Mouse (Mus musculus) brain, embryonic 18.5 days (tissue): ENCODE measurements around the gene Rin2.

Experiments
- DNase-seq: peaks from one replicate; pipeline ENCODE4 v3.0.0-alpha.2; 2012; ENCODE audit warnings: low read depth, low spot score

Gene Rin2

DNA sequence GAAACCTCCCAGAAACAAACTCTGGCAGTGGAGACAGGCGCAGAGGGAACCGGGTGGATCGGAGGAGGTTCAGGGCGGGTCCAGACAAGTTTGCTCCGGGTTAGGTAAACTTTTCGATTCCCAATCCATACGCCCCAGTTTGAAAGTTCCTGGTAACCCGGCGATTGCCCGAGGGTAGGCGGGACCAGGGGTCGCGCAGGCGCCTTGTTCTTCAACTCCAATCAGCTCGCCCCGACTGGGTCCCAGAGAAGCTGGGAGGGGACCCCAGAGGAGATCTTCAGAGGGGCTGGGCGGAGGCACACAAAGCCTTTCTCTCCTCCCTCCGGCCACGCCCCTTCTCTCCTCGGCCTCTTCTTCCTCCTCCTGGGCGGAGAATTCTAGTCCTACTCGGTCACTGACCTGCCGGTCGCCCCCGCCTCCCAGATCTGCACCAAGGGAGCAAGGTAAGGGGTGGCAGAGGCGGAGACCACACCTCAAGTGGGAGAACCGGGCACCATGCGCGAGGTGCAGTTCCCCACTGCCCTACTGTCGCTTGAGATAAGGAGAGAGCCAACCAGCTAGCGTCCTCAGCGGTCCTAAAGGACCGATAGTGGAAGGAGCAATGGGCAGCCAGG, at the start of gene Rin2:
Gene Rin2, plus strand, starts transcription at position 74 of the 614 bp plus-strand sequence.
- no peak for DNase-seq

DNA sequence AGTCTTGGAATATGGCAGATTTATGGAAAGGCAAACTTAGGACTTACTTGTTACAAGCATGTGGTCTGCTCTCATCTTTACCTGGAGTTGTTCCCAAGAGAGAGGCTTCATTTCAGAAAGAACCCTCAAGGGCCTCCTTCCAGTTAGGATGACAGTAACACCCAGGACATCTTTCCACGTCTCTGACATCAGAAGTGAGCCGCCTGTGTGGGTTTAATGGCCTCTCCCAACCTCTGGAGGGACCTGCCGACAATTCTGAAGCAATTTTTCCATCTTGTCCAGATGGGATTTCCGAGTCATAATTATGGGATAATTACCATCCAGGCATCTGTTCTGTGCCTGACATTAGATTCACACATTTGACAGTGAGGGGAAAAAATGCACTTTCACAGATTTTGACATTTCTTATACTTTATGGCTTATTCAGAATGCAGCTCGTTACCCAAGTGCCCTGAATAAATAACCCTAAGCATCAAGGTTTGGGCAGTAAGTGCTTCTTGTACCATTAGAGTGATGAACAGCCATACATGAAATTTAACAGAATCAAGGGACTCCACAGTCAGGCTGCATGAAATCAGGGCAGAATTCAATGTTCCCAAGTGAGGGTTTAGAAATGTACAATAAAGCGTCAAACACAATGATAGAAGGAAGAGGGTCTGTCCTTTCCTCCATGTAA, 43.8 kb upstream of the Rin2 start:
- DNase-seq: no peak

DNA sequence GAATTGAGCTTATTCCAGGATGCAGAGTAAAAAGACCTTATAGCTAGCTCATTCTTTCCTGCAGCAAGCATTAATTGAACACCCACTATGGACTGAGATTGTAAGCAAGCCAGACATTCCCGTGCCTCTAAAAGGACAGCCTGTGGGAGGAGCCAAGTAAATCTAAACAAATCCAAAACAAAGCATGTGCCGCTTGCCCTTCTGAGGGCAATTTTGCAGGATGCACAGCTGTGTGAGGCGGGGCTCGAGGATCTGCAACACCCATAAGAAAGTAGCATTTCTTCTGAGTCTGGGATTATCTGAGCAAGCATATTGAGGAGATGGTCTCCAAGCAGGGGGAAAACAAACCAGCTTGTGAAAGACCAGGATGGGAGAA, 43.2 kb upstream of the Rin2 start:
- no peak for DNase-seq

DNA sequence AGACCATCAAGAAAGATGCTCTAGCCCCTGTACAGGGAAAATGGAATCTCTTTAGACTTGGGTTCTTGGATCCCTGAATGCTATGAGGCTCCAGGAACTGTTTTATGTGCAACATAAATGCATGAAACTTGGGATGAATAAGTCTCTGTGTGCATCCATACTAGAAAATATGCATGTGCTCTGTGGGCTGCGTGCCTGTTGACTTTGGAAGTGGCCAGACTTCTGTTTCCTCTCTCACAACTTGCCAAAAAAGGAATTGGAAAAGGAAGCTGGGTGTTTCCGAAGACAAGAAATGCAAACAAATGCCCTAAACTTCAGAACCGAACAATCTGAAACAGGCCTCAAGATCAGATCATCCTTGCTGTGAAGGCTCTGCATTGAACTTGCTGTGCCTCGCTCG, 41.2 kb upstream of the Rin2 start:
- DNase-seq: peak; percentile 26

DNA sequence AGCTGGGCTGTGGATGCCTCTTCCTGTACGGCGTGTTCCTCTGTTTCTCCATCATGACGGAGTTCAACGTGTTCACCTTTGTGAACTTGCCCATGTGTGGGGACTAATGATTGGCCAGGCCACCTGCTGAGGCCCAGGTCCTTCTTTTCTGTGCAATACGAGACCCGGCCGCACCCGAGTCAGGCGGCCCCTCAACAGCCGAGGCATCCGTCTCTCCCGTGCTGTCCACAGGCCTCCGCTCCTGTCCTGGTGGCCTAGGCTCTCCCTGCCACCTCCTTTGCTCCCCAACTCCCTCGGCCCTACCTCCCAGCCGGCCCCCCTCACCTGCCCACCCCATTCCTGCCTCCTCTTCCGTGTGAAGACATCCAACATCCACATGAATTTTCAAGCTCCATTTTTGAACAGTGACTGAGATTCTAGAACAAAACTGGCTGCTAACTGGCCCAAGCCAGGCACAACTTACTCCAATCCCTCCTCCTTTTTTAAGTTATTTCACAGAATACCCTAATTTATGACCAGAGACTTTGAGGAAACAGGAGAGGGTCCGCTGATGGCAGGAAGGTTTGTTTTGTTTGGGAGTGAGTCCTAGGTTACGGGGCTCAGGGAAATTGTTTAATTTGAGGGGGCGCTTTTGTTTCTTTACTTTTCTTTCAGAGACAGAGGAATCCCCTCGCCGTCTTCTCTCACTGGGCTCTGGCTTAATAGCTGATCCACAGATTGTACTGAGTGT, 34.6 kb upstream of the Rin2 start:
- DNase-seq: no peak

DNA sequence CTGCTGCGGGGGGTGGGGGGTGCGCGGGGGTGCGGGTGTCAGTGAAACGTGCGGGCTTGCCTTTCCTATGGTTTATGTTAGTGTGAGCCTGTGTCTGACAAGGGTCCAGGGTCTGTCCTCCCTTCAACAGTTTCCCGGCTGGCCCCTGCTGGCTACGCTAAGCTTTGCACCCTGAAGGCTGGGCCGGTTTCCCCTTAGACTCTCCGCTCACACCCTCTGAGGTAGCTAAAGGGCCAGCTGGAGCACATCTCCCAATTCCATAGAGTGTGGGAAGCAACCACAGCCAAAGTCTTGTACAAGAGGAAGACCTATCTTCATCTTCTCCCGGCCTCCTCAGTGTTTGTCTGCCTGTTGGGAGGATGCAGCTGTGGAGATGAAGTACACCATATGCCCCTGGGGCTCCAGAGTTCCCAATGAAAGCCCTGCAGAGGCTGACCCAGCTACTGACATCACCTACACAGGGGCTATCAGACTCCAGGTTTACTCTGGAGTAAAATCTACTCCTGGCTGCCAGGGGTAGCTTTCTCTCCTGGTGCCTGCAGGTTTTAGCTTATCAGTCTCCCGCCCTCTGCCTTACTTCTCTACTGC, 19.5 kb upstream of the Rin2 start:
- DNase-seq: no peak

DNA sequence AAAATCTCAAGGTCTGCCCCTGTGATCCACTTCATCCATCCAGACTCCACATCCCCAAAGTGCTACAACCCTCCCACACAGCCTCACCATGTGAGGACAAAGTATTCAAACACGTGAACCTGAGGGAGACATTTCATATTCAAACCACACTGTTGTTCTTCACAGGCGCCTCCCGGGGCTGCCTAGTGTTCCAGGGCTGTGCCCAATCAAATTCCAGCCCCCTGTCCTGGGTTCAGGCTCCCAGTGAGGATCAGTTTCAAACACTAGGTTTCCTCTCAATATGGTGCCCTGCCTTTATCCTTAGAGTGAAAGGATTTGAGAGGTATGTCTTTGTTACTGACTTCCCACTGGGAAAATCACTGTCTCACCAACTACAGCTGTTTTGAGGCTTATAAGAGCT, 18.9 kb upstream of the Rin2 start:
- no peak for DNase-seq

DNA sequence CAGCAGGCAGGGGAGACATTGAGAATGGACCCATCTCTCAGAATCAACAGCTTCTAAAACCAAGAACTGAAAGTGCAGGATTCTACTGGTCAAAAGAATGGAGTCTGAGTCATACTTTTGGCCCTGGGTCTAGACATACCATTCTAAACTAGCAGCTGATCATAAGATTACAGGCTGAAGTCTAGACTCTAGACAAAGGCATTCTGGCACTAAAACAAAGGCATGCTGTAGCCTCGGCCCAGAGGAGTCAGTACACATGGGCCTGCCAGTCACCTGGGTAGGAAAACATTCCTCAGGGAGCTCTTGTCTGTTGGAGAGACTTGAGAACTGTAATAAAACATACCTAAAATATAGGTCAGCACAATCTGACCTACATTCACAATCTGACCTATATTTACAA, 18.3 kb upstream of the Rin2 start:
- DNase-seq: no peak

DNA sequence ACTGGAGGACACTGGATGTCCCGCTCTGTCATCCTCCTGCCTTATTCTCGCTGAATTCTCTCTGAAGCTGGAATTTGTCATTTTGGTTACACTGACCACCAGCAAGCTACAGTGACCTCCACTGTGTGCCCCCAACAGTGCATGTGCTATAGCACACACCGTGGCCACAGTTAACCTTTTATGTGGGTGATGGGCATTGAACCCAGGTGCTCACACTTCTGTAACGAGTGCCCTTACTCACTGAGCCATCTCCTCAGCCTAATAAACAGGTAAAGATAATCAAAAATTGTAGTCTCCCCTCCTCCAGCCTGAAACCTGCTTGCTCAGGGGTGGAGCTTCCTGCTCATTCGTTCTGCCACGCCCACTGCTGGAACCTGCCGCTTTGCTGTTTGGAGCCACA, 13.8 kb upstream of the Rin2 start:
- DNase-seq: no peak

DNA sequence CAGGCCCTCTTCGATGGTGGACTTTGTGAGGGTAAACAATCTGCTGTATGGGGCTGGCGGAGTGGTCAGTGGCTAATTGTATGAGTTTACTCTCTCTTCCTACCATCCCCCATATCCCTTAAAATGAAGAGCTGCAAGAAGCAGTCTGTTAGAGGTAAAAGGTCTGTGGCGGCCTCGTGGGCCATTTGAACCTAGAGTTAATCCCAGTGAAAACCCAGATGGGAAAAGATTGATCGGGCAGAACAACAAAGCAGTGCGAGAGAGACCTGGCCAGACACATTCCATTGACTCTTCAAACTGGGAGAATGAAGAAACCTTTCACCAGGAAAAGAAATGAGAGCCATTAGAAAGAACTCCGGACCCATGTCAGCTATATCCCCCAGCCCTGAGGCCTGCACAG, 11.1 kb upstream of the Rin2 start:
- no peak for DNase-seq

DNA sequence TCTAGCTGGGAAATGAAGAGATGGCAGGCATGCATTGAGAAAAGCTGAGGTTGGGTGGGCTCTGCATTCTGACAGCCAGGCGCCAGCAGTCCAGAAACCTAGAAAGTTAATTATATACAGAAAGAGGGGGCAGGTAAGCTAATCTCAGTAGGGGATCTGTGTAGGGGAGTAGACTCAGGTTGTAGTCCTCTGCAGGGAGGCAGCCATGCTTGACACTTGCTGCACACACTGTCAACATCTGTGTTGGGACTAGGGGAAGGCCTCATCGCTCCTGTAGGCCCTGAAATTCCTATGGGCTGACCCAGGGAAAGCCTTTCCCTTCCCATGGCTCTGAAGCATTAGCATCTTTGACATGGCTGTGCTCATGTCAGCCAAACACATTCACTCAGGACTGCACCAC, 10.7 kb upstream of the Rin2 start:
- no peak for DNase-seq

DNA sequence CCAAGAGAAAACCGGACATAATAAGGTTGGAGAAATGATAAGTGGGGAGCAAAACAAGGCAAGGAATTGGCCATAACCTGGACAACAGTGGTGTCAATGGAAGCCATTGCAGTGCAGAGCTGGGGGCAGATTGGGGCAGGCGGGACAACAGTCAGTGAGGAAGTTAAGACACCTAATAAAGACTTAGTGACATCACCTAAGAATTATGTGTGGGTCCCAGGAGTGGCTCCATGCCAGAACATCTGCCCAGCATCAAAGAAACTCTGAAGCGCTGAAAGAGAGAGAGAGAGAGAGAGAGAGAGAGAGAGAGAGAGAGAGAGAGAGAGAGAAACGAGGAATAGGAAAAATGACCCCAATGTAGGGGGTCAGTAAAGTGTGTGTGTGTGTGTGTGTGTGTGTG, 6.9 kb upstream of the Rin2 start:
- no peak for DNase-seq

DNA sequence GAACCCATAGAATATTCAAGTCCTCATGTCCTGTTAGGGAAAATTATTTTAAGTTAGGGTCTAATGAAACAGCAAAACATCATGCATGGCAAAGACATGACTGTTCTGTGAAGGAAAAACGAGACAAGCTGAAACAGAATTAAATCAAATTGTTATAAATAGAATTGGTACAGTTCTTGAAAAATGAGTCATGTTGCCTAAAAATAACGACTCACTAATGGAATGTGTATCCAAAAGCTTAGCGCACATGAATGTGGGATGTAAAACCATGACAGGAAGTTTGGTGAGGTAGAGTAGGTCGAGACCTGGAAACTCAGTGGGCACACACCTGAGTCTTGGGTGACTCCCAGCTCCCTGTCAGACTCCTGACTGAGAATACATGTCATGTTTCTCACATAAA, 4.9 kb upstream of the Rin2 start:
- DNase-seq: no peak

DNA sequence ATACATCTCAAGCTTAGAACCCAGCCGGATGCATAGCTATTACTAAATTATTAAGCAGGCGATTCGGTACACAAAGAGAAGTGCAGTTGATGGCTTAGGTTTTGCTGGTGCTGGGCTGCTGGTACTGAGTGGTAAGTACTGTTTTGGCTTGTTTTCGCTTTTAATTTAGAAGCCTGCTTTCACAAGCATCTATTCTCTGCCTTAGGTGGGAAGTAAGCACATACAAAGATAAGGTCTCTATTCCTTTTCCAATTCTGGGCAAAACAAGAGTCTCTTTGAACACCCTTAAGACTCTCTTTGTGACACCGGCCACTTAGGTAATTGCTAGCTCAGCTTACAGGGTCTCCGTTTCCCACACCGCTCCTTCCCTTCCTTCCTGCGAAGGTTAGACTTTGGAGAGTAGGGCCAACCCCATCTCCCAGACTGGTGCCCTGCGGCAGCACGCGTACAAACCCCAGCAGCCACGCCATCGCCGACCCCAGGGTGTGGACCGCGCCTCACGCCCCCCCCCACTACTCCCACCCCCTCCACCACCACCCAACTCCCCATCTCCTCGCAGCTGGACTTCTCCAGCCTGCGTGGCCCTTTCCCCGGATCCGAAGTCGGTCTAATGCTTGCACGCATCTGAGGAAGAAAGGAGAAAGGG, 396 bp upstream of the Rin2 start:
- no peak for DNase-seq

DNA sequence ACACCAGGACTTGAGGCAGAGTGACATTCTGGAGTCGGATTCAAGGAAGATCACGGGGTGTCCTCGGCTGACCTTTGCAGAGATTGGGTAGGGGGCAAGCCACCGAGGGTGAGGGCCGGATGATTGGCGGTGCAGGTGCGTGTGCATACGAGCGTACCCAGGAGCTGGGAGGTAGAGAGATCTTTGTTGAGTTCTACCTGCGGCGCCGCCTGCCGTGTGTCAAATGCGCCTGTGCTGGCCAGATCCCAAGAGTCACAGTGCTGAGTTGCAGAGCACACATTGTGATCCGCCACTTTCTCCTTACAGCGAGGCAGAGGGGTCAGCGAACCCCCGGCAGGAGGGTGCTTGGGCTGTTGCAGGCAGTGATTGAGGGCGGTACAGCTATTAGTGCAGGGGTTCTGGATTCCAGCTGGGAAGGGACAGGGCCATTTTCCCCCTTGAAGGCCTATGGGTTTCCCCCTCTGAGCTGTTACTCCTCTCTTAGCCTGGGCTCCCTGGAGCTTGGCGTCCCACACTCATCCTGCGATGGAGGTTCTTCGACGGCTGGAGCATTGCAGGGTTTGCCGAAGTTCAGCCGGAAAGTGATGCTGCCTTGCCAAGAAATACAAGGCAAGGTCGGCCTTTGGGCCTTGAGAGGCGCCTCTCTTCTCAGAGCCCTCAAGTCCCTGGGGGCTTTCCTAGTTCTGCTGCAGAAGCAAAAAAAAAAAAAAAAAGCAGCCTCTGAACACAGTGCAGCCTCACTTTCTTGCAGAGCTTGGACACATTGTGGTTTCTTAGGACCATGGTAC, 935 bp downstream of the Rin2 start:
- DNase-seq: no peak

DNA sequence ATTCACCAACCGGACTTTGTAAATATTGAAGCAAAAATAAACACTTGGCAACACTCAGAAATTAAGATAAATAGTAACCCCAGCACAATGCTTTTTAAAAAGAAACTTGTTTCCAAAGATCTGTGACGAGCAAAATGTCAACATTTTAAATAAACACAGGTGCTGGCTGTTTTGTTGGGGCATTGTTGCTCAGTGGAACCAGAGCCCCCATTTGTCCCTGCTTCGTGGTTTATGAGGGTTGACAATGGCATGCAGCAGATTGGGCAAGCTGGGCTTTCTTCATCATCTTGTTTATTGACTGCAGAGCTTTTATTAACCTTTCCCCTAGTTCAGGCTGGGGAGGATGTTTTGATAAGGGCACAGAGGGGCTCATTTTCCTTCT, 1.5 kb downstream of the Rin2 start:
- no peak for DNase-seq

DNA sequence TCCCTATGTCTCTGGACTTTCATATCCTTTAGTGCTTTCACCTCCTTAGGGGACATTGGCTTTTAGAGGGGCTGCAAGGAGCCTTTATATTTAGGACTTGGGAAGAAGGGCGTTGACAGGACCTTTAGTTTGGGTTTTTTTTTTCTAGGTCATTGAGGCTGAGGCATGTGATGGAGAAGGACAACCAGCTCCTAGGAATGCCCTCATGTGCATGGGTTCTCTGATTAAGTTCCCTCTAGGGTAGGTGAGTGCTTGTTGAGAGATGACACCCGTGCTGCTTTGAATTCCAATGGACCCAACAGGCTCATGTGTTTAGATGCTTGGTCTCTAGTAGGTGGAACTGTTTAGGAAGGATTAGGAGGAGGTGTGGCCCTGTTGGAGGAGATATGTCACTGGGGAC, 1.9 kb downstream of the Rin2 start:
- no peak for DNase-seq

DNA sequence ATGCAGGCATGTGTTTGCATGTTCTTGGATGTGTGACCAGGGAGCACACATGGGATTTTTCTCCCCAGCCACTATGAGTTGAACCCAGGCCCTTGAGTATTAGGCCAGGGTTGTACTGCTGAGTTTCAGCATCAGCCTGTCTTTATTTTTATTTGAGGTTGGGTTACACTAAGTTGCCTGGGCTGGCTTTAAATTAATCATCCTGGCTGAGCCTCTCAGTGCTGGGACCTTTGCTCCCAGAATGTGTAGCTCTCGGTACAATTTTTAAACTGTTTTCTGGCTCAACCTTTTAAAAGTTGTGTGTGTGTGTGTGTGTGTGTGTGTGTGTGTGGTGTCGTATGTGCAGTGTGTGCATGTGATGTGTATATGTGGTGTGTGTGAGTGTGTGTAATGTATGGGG, 5.1 kb downstream of the Rin2 start:
- DNase-seq: no peak

DNA sequence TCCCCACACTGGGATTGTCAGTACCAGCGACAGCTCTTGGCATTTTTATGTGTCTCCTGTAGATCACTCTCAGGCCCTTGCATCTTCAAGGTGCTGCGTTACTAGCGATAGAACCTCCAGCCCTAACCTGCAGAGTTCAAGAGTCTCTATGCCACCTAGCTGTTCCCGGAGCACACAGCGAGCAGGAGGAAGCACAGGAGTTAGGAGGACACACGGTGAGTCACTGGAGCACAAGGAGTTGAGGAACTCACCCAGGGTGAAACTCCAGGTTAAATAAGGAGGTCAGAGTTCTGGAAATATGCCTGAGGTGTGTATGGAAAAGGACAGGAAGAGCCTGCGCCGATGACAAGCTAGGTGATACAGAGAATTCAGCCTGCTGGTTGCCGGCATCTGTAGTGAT, 5.7 kb downstream of the Rin2 start:
- DNase-seq: no peak

DNA sequence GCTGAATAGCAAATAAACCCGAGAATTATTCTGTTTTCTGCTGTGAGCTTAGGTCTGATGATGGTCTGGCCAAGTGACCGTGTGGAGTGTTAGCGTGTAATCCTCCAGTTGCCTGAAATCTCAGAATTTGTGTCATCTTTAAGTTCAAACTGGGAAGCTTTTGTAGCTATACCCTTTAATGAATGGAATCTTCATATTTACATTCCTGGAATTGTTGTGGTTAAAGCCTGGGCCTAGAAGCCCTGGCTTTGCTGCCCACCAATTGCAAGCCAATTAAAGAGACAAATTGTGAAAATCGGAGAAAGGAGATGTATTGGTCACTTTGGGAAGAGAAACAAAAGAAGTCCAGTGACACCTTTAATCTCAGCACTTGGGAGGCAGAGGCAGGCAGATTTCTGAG, 6.6 kb downstream of the Rin2 start:
- no peak for DNase-seq

DNA sequence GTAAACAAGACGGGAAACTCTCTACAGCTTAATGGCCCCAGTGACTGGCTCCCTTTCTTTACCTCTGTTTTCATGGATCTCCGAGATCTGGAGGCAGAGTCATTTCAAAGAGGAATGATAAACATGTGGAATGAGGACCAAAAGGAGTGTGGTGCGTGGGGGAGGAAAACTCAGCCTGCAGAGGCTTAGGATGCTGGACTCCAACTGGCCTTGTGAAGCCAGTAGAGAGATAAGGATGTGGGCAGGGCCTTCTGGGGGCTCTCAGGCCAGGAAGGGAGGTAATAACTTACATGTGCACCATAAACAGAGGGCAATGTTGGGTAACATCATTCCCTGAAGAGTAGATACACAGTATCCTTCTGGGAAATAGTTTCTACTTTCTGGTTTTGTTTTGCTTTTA, 7.9 kb downstream of the Rin2 start:
- no peak for DNase-seq

DNA sequence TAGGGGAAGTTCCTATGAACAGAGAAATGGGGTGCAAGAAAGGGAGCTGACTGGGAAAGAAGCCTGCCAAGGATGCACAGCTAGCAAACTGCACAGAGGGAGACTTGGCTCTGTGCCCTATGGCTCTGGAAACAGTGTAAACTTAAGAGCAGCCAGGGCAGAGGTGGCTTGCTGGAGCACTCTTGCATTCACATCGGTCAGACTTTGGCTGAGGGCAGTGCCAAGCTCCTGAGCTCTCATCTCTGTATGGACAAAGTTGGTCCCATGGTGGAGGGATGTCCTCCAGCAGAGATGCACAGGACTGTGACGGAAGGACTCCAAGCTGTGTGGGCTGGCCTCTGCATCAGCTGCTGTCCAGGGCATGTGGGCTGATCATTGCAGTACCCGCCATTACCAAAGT, 8.5 kb downstream of the Rin2 start:
- no peak for DNase-seq
